Mouse (Mus musculus): ENCODE data around the gene Gal3st4. TPM values are rescaled to one million over a fixed set of nuclear protein-coding genes. Genes with fewer than 3 reads are reported as not detected.

Gene Gal3st4
- total and polyA plus RNA-seq, 2 experiments = not detected

DNA sequence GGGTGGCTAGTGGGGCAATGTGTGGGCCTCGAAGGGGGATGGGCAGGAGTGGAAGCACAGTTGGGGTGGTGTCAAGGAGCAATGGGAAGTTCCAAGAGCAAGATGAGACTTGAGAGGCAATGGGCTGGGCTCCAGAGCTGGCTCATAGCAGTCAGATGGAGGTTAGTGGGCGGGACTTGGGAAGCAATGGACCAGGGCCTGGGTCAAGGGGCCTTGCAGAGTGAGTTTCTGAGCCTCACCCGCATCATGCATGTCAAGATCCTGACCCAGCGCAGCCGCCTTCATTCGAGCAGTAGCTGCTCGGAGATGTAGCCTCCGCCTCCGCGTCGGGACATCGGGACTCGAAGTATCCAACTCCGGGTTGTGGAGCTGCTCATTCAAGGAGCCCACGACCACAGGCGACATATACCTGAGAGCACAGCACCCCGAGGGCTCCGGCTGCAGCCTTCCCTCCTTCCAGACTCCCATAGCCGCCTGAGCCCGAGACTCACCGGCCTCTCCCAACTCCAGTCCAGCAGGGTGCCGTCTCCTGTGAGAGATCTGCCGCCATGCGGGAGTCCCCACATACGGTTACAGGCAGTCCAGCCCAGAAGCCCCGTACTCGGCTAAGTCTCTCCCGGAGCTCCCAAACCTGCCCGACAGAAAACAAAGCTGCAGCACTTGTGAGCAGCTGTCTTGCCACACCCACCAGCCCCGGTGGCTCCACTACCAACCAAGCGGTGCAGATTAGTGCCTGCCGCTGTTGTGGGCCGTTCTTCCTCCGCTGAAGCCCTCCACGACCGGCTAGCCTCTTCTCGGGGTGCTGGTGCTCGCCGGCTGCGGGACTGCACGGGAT is 2.8 kb upstream of the Gal3st4 start:
- H3K79me2 ChIP-seq (ENCODE audit: control insufficient read depth, insufficient read depth, low read length) = no peaks in the 10 kb centered on the region
- no peaks in the 10 kb centered on the region for H3K4me1 ChIP-seq (ENCODE audit: control insufficient read depth, insufficient read depth, low read length)
- H3K27me3 ChIP-seq (ENCODE audit: control insufficient read depth, insufficient read depth, low read length) = peaks cover 5% of the 10 kb centered on the region; the same call in 1 of the 2 replicates
- no peak overlapping the region for H3K9ac ChIP-seq (ENCODE audit: low read depth, low read length)
- no peak overlapping the region for H3K27ac ChIP-seq (replicated peaks; ENCODE audit: insufficient read depth, low read depth, low read length)
- TF ChIP-seq POLR2A (IDR thresholded peaks at IDR 0.05; ENCODE audit: extremely low read depth, insufficient read depth, low read length) = no peak
- no peak for TF ChIP-seq CTCF (IDR thresholded peaks at IDR 0.05; ENCODE audit: low read depth, low read length)
- no peak for DNase-seq (ENCODE audit: extremely low read depth, low read depth, low spot score)
- H3K4me3 ChIP-seq (ENCODE audit: insufficient read depth, low read depth, low read length) = no peak overlapping the region
- WGBS = 62% methylated on average over 41 of the region's 41 CpGs
- H3K36me3 ChIP-seq (ENCODE audit: control insufficient read depth, insufficient read depth, low read length) = no peaks in the 10 kb centered on the region

DNA sequence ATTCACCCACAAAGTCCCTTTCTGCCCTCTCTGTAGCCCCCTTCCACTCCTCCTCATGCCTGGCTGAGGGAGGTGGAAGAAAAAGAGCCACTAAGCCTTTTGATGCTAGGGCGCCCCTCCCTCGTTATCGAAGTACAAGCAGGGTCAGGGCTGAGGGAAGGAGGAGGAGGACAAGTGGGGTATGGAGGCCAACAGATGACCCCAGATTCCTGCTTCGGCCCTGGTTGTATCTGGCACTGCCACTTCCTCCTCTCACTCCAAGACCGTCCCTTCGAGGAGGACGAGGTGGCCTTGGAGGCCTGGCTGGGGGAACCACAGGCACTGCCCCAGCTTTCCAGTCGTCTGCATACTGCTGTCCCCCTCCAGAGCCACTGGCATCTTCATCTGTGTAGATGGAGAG is 1.5 kb upstream of the Gal3st4 start:
- TF ChIP-seq CTCF (IDR thresholded peaks at IDR 0.05; ENCODE audit: low read depth, low read length) (no peak), POLR2A (IDR thresholded peaks at IDR 0.05; ENCODE audit: extremely low read depth, insufficient read depth, low read length) (no peak)
- H3K36me3 ChIP-seq (ENCODE audit: control insufficient read depth, insufficient read depth, low read length) = no peaks in the 10 kb centered on the region
- H3K27ac ChIP-seq (replicated peaks; ENCODE audit: insufficient read depth, low read depth, low read length) = no peak overlapping the region
- DNase-seq (ENCODE audit: extremely low read depth, low read depth, low spot score) = no peak
- no peak overlapping the region for H3K9ac ChIP-seq (ENCODE audit: low read depth, low read length)
- no peaks in the 10 kb centered on the region for H3K79me2 ChIP-seq (ENCODE audit: control insufficient read depth, insufficient read depth, low read length)
- no peak overlapping the region for H3K4me3 ChIP-seq (ENCODE audit: insufficient read depth, low read depth, low read length)
- WGBS = 81% methylated on average over 8 of the region's 8 CpGs
- no peaks in the 10 kb centered on the region for H3K4me1 ChIP-seq (ENCODE audit: control insufficient read depth, insufficient read depth, low read length)
- H3K27me3 ChIP-seq (ENCODE audit: control insufficient read depth, insufficient read depth, low read length) = peaks cover 5% of the 10 kb centered on the region; the same call in 1 of the 2 replicates

DNA sequence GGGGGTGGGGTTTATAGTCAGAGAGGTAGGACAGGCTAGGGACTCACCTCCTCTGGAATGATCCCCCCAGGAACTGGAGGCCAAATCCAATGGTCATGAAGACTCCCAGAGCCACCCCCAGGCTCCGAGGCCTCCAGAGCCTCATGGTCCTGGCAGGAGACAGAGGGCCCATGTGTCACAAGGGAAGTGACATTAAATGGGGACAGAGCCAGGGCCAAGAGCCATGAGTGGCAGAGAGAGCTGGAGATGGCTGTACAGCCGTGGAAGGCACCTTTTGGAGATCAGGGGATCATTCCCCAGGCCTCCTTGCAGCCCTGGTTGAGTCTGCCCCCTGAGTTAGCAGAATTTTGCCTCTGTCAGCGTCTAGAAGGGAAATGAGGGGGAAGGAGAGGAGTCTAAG is 1.4 kb downstream of the Gal3st4 start:
- TF ChIP-seq CTCF (IDR thresholded peaks at IDR 0.05; ENCODE audit: low read depth, low read length) (no peak), POLR2A (IDR thresholded peaks at IDR 0.05; ENCODE audit: extremely low read depth, insufficient read depth, low read length) (no peak)
- DNase-seq (ENCODE audit: extremely low read depth, low read depth, low spot score) = no peak
- WGBS = 44% methylated on average over 3 of the region's 3 CpGs
- no peak overlapping the region for H3K27ac ChIP-seq (replicated peaks; ENCODE audit: insufficient read depth, low read depth, low read length)
- no peak overlapping the region for H3K9ac ChIP-seq (ENCODE audit: low read depth, low read length)
- H3K27me3 ChIP-seq (ENCODE audit: control insufficient read depth, insufficient read depth, low read length) = peaks cover 5% of the 10 kb centered on the region; the same call in 1 of the 2 replicates
- no peak overlapping the region for H3K4me3 ChIP-seq (ENCODE audit: insufficient read depth, low read depth, low read length)
- H3K4me1 ChIP-seq (ENCODE audit: control insufficient read depth, insufficient read depth, low read length) = no peaks in the 10 kb centered on the region
- no peaks in the 10 kb centered on the region for H3K79me2 ChIP-seq (ENCODE audit: control insufficient read depth, insufficient read depth, low read length)
- H3K36me3 ChIP-seq (ENCODE audit: control insufficient read depth, insufficient read depth, low read length) = no peaks in the 10 kb centered on the region

DNA sequence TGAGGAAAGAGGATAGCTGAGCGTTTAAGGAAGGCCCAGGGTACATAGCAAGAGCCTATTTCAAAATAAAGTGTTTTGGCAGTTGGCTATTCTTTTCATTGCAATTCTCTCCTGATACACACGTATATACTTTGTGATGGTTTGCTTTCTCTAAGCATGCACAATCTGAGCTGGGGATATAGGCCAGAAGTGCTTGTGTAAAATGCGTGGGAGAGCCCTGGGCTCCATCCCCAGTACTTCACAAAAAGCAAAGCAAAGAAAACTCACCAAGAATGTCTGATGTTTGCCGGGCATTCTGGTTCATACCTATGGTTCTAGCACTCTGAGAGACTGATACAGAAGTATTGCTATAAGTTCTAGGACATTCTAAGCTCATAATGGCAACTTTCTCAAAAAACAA is 3.7 kb downstream of the Gal3st4 start:
- H3K79me2 ChIP-seq (ENCODE audit: control insufficient read depth, insufficient read depth, low read length) = no peaks in the 10 kb centered on the region
- WGBS = 74% methylated on average over 4 of the region's 4 CpGs
- no peak overlapping the region for H3K27ac ChIP-seq (replicated peaks; ENCODE audit: insufficient read depth, low read depth, low read length)
- peaks cover 5% of the 10 kb centered on the region; the same call in 1 of the 2 replicates for H3K27me3 ChIP-seq (ENCODE audit: control insufficient read depth, insufficient read depth, low read length)
- H3K4me1 ChIP-seq (ENCODE audit: control insufficient read depth, insufficient read depth, low read length) = 0 out of 2 replicates have a peak, but pooled peaks cover 1% of the 10 kb centered on the region
- TF ChIP-seq POLR2A (IDR thresholded peaks at IDR 0.05; ENCODE audit: extremely low read depth, insufficient read depth, low read length) (no peak), CTCF (IDR thresholded peaks at IDR 0.05; ENCODE audit: low read depth, low read length) (no peak)
- H3K9ac ChIP-seq (ENCODE audit: low read depth, low read length) = no peak overlapping the region
- H3K36me3 ChIP-seq (ENCODE audit: control insufficient read depth, insufficient read depth, low read length) = no peaks in the 10 kb centered on the region
- no peak for DNase-seq (ENCODE audit: extremely low read depth, low read depth, low spot score)
- H3K4me3 ChIP-seq (ENCODE audit: insufficient read depth, low read depth, low read length) = no peak overlapping the region

DNA sequence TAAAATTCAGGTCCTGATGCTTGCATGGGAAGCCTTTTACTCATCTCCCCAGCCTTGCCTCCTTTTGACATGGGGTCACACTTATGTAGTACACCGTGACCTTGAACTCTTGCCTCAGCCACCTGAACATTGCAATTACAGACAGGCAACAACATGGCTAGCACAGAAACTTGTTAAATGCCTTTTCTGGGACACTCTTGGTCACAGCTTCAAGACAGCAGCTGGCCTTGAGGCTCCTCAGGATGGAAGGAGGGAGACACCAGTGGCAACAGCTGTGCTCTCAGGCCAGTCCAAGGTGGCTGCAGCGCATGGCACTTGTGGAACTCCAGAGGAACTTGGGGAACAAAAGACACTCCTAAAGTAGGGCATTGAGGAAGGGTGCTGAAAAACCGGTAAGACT is 5.5 kb downstream of the Gal3st4 start:
- H3K79me2 ChIP-seq (ENCODE audit: control insufficient read depth, insufficient read depth, low read length) = no peaks in the 10 kb centered on the region
- no peak overlapping the region for H3K9ac ChIP-seq (ENCODE audit: low read depth, low read length)
- DNase-seq (ENCODE audit: extremely low read depth, low read depth, low spot score) = no peak
- TF ChIP-seq POLR2A (IDR thresholded peaks at IDR 0.05; ENCODE audit: extremely low read depth, insufficient read depth, low read length) = no peak
- TF ChIP-seq CTCF (IDR thresholded peaks at IDR 0.05; ENCODE audit: low read depth, low read length) = no peak
- H3K36me3 ChIP-seq (ENCODE audit: control insufficient read depth, insufficient read depth, low read length) = no peaks in the 10 kb centered on the region
- 94% methylated on average over 3 of the region's 3 CpGs for WGBS
- H3K27ac ChIP-seq (replicated peaks; ENCODE audit: insufficient read depth, low read depth, low read length) = no peak overlapping the region
- peaks cover 7% of the 10 kb centered on the region for H3K4me1 ChIP-seq (ENCODE audit: control insufficient read depth, insufficient read depth, low read length)
- H3K27me3 ChIP-seq (ENCODE audit: control insufficient read depth, insufficient read depth, low read length) = peaks cover 5% of the 10 kb centered on the region; the same call in 1 of the 2 replicates
- no peak overlapping the region for H3K4me3 ChIP-seq (ENCODE audit: insufficient read depth, low read depth, low read length)

DNA sequence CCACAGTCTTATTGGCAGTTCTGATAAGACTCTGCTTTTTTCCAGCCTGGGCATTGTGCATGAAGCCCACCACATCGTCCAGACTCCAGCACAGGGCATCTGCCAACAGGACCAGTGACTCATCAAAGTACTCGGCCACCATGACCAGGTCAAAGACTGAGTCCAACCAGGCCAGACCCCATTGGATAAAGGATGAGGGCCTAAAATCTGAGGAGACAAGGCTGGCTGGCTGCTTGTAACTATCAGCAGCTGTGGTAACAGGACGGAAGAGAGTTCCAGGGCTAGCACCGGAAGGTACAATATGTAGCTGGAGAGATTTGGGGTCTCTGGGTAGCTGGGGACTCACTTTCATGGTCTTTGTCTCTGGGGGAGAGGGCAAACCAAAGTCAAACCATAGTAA is 6.9 kb downstream of the Gal3st4 start:
- no peaks in the 10 kb centered on the region for H3K79me2 ChIP-seq (ENCODE audit: control insufficient read depth, insufficient read depth, low read length)
- DNase-seq (ENCODE audit: extremely low read depth, low read depth, low spot score) = no peak
- TF ChIP-seq POLR2A (IDR thresholded peaks at IDR 0.05; ENCODE audit: extremely low read depth, insufficient read depth, low read length) = no peak
- no peak for TF ChIP-seq CTCF (IDR thresholded peaks at IDR 0.05; ENCODE audit: low read depth, low read length)
- H3K9ac ChIP-seq (ENCODE audit: low read depth, low read length) = no peak overlapping the region
- WGBS = 98% methylated on average over 4 of the region's 4 CpGs
- H3K27me3 ChIP-seq (ENCODE audit: control insufficient read depth, insufficient read depth, low read length) = peaks cover 3% of the 10 kb centered on the region; the same call in 1 of the 2 replicates
- H3K4me3 ChIP-seq (ENCODE audit: insufficient read depth, low read depth, low read length) = no peak overlapping the region
- peaks cover 7% of the 10 kb centered on the region for H3K4me1 ChIP-seq (ENCODE audit: control insufficient read depth, insufficient read depth, low read length)
- H3K27ac ChIP-seq (replicated peaks; ENCODE audit: insufficient read depth, low read depth, low read length) = no peak overlapping the region
- H3K36me3 ChIP-seq (ENCODE audit: control insufficient read depth, insufficient read depth, low read length) = no peaks in the 10 kb centered on the region

All from liver, adult 2 months (tissue).